Mouse (Mus musculus): ENCODE measurements around the gene Tspear. TPM values are rescaled to one million over a fixed set of nuclear protein-coding genes. Genes with fewer than 3 reads are reported as not detected.

The Tspear gene
- total RNA-seq, 1 experiment from 2014 or later = 3.3 TPM

DNA sequence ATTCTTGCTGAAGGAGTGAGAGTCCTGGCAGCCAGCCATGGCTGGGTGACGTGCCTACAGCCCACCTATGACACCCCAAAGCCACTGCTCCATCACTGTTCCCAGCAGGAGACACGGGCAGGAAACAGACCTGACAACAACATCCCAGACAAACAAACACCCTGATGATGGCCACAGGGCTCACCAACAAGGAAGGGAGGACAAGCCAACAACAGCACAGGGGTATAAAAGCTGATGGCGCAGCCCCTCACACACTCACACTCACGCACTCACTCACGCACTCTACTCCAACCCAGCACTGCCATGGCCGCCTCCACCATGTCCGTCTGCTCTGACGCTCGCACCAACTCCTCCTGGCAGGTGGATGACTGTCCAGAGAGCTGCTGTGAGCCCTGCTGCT, 166.2 kb downstream of the Tspear start, which contains the start of gene Gm10318:
Gm10318 (plus strand) TSS at position 301 of the 400 bp plus-strand sequence.

DNA sequence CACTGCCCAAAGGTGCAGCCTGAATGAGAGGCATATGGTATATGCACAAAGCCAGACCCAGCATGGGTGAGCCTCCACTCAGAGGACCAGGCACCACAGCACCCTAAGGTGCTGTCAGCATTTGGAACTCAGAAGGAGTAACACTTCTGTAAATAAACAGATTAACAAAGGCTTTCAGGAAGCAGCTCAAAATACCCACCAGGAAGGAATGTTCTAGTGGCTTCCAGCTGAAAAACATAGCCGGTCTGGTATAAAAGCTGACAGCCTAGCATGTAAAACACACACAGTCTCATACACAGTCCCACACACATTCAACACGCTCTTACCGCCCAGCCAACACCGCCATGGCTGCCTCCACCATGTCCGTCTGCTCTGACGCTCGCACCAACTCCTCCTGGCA, 175.3 kb downstream of the Tspear start, which contains the start of gene Gm3285:
Gm3285 (plus strand) TSS at position 301 of the 400 bp plus-strand sequence.

GRCm38 (mm10) chr10:77902211-77902893, 216.0 kb downstream of the Tspear start, which contains the start of gene Lrrc3:
Lrrc3 (minus strand) TSS chr10:77902536.

Other genes starting within 250 kb of the Tspear start
- gene Fam207a, start 170.8 kb upstream of the Tspear start, total RNA-seq (2023) = 21.0 to 24.1 TPM (median 22.9 TPM) in 4 replicates
- 74.3 to 78.8 TPM (median 76.3 TPM) in 4 replicates for gene Itgb2, start 156.3 kb upstream of the Tspear start, total RNA-seq (2023)
- gene Pttg1ip, start 104.8 kb upstream of the Tspear start, total RNA-seq (2023) = 68.7 to 88.1 TPM (median 80.3 TPM) in 4 replicates
- 59.3 to 66.2 TPM (median 61.2 TPM) in 4 replicates for gene Sumo3, start 80.5 kb upstream of the Tspear start, total RNA-seq (2023)
- 3.8 TPM in 1 of 4 replicates, not detected in the others for gene Gm49325, start 80.4 kb upstream of the Tspear start, total RNA-seq (2023)
- gene Ube2g2, start 64.3 kb upstream of the Tspear start, total RNA-seq (2023) = 36.7 to 55.5 TPM (median 43.1 TPM) in 4 replicates
- gene Gm19402, start 4.2 kb downstream of the Tspear start, total RNA-seq (2023) = not detected in 4 replicates
- not detected in 4 replicates for gene Gm9508, start 10.7 kb downstream of the Tspear start, total RNA-seq (2023)
- gene Gm10272, start 20.1 kb downstream of the Tspear start, total RNA-seq (2023) = not detected in 4 replicates
- gene Gm10024, start 24.9 kb downstream of the Tspear start, total RNA-seq (2023) = not detected in 4 replicates
- not detected in 4 replicates for gene Gm10142, start 29.2 kb downstream of the Tspear start, total RNA-seq (2023)
- not detected in 4 replicates for gene Krtap12-1, start 34.0 kb downstream of the Tspear start, total RNA-seq (2023)
- gene Gm10100, start 39.9 kb downstream of the Tspear start, total RNA-seq (2023) = not detected in 4 replicates
- gene Gm18596, start 56.1 kb downstream of the Tspear start, total RNA-seq (2023) = not detected in 4 replicates
- gene Gm9736, start 64.8 kb downstream of the Tspear start, total RNA-seq (2023) = not detected in 4 replicates
- not detected in 4 replicates for gene Gm3233, start 73.1 kb downstream of the Tspear start, total RNA-seq (2023)
- gene Gm3238, start 84.8 kb downstream of the Tspear start, total RNA-seq (2023) = not detected in 4 replicates
- gene Gm7138, start 90.4 kb downstream of the Tspear start, total RNA-seq (2023) = not detected in 4 replicates
- gene Gm3250, start 96.0 kb downstream of the Tspear start, total RNA-seq (2023) = not detected in 4 replicates
- not detected in 4 replicates for gene Gm7137, start 101.6 kb downstream of the Tspear start, total RNA-seq (2023)
- not detected in 4 replicates for gene Gm9639, start 108.5 kb downstream of the Tspear start, total RNA-seq (2023)
- gene Gm19668, start 112.6 kb downstream of the Tspear start, total RNA-seq (2023) = not detected in 4 replicates
- not detected in 4 replicates for gene Gm9507, start 125.3 kb downstream of the Tspear start, total RNA-seq (2023)
- not detected in 4 replicates for gene Gm2696, start 128.1 kb downstream of the Tspear start, total RNA-seq (2023)
- not detected in 4 replicates for gene Krtap10-4, start 140.5 kb downstream of the Tspear start, total RNA-seq (2023)
- gene Krtap10-10, start 149.4 kb downstream of the Tspear start, total RNA-seq (2023) = not detected in 4 replicates
- not detected in 4 replicates for gene Gm36176, start 160.2 kb downstream of the Tspear start, total RNA-seq (2023)
- not detected in 4 replicates for gene Gm10318, start 166.3 kb downstream of the Tspear start, total RNA-seq (2023)
- not detected in 4 replicates for gene Gm3285, start 175.4 kb downstream of the Tspear start, total RNA-seq (2023)
- gene Lrrc3, start 216.0 kb downstream of the Tspear start, total RNA-seq (2023) = 0.16 to 0.27 TPM in 2 of 4 replicates, not detected in the others